Mouse (Mus musculus): ENCODE measurements around the gene Ndufaf2.

The Ndufaf2 gene

DNA sequence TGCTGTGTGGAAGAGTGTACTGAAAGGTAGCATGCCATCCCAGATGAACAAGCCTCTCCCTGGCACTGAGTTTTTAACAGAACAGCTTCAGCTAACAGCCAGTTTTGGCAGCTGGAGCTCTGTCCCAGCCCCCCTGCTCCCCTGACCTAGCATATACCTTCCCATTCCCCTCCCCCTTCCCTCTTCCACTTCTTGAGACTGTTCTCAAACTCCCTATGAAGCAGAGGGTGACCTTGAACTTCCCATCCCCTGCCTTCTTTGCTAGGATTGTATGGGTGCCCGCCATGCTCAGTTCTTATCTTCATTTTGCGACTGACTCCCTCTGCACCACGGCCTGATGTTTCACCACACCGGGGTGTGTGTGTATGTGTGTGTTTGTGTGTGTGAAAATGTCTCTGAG, 195.7 kb downstream of the Ndufaf2 start:
- peak; percentile 57 for DNase-seq (ENCODE audit: low read depth, low spot score)

DNA sequence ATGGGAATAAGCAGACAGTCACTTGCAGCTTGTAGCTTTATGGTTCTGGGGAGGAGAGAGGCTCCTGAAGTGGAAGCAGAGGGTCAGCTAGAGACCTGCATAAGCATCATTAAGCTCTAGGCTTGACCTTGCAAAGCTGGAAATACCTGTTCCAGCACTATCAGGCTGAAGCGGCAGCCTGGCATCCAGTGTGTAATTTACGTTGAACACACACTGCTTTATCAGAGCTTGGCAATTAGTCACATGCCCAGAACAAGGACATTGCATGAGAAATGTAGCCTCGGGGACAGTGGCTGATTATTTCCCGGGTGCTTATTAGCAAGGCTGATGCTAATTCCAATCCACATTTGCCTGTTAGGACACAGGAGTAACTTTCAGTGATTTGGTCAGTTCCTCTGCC, 196.5 kb downstream of the Ndufaf2 start:
- no peak for DNase-seq (ENCODE audit: low read depth, low spot score)

DNA sequence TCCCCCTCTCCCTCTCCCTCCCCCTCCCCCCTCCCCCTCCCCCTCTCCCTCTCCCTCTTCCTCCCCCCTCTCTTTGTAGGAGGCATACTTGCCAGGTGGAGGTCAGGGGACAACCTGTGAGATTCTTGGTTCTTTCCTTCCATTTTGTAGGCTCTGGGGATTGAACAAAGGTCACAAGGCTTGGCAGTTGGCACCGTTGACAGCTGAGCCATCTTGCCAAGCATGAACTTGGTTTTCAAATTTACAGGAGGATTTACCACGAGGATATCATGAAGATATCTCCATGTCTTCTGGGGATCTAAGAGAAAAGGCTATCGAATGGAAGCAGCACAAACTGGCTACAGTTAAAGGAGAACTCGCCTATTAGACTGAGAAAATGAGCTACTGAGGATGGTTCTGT, 196.9 kb downstream of the Ndufaf2 start:
- no peak for DNase-seq (ENCODE audit: low read depth, low spot score)

DNA sequence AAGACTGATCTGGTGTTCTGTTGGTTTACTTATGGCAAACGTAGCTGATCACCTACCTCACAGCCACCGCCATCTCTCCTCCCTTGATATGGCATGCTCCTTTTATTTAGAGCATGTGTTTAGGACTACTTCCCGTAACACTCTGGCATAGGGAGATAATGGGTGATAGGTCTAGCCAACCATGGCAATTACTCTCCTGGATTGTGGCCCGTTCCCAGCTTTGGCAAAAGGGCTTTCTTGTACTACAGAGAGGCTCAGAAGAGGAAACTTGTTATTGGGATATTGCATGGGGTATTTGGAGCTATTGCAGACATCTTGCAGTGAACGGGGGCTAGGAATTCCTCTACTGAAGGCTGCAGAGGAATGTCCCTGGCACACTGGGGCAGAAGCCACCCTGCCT, 197.9 kb downstream of the Ndufaf2 start:
- DNase-seq (ENCODE audit: low read depth, low spot score), result no peak

DNA sequence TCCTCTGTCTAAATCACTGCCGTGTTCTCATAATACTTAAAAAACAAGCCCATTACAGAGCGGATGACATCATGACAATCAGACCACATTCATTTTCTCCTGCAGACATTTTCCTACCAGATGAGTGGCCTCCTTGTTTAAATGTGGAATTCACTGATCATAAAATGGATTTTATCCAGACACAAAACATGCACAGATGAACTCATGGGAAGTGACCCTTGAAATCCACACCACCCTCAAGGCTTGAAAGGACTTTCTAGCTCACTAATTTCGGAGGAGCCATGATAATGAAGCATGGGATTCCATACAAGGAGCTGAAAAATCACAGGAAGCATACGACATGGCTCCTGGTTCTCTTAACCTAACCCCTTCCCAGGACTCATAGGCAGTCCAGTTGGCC, 198.5 kb downstream of the Ndufaf2 start:
- DNase-seq (ENCODE audit: low read depth, low spot score), result no peak

DNA sequence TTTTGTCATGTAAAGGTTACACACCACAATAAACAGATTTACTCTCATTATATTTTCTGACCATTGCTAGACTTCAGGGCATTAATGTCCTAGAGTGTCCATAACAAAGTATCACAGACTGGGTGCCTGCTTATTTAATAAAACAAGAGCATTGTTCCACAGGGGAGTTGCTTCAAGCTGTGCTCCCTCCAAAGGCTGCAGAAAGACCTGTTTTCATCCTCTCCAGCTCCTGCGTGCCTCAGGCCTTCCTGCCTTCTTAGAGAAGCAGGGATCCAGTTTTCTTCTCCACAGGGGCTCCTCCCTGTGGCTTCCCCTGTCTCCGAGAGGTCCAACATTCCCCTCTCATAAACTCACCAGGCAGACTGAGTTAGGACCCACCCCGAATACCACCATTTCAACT, 202.2 kb downstream of the Ndufaf2 start:
- DNase-seq (ENCODE audit: low read depth, low spot score), result peak; percentile 29

DNA sequence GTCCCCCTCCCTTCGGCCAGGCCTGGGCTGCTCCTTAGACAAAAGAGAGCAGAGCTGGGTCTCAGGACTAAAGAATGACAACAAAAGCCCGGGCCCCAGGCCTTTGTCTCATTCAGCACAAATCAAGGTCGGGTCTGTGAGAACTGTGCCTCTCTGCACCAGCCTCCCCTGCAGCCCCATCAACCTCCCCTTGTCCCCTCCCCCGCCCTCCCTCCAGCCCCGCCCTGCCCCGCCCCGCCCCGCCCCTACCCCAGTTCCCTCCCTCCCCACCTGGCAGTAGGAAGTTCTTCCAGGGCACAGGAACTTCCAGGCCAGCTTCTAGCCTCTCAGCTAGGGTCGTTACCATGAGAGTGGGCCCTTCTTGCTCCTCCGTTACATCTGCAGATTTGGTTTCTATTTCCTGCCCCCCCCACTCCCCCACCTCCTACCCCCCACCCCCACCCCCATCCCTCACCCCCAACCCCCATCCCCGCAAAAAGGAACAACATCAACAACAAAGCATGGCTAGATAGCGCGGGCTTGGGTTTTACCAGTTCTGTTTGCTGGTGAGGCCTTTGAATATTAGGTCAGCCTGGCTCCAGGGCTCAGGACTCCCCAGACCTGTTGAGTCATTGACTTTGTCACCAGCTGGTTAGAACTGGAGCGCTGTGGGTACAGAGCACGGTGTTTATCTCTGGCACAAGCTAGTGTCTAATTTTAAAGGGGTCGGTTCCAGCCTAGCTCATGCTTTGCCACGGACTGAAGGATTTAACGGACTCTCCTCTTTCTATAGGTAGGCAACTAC, 202.9 kb downstream of the Ndufaf2 start:
- peak; percentile 97 for DNase-seq (ENCODE audit: low read depth, low spot score)

DNA sequence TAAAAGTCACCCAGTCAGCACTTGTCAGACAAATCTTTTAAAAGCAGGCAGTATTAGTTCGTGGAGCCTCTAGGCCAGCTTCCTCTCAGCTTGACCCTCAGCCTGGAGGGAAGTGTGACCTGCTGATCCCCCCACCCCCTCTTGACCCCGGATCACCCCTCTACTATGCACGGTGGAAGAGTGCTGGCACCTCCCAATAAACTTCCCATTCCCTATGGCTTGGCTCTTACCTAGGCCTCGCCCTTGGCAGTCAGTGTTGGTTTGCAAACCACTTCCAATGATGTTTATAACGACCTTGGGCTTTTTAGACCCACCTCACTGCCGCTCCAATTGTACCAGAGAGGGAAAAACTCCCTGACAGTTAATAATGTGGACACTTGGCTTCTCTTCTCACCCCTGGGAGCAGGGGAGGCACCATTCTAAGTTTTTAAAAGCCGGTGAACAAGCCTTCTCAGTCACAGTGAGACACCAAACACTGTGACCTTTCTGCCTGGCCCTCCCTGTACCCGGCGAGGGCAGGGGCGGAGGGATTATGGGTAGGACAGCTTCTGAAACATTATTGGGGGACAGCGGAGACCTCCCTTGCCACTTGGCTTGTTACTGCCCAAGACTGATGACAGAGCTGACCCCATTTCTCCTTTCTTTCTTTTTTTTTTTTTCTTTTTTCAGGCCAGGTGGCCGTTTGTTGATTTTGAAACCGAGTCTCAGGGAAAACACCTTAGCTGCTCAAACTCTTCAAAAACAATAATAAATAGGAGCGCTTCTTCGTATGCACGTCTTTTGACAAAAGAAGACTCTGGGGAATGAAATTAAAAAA, 203.8 kb downstream of the Ndufaf2 start:
- peak; percentile 43 for DNase-seq (ENCODE audit: low read depth, low spot score)

DNA sequence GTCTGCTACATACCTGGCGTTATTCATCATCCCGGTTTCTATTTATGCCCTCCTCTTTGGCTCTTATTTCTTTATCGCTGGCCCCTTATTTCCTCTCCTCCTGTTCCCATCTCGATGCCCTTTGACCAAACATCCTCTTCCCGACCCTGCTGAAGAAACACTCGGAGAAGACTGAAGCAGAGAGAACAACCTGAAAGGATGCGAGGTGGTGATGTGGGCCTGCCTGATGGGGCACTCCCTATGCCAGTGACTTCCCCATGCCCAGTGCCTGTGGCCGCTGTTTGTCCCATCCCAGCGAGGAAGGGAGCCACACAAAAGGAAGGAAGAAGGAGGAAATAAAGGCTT, 204.4 kb downstream of the Ndufaf2 start:
- peak; percentile 11 for DNase-seq (ENCODE audit: low read depth, low spot score)
